Mouse (Mus musculus) megakaryocyte, embryonic 14.5 days (primary cell): ENCODE data around the gene Col16a1. TPM values are rescaled to one million over a fixed set of nuclear protein-coding genes. Genes with fewer than 3 reads are reported as not detected.

ENCODE experiments used
- H3K27me3 ChIP-seq: replicated peaks from 2 replicates; pipeline ENCODE3; 2012; ENCODE audit warnings: inconsistent platforms
- H3K36me3 ChIP-seq: replicated peaks from 2 replicates; pipeline ENCODE3; 2012; ENCODE audit warnings: low read length, inconsistent platforms, mixed read lengths
- H3K4me1 ChIP-seq: 2 replicates; pipeline ENCODE4 v1.6.1; 2012; ENCODE audit warnings: inconsistent platforms
- H3K4me3 ChIP-seq: replicated peaks from 2 replicates; pipeline ENCODE3; 2012; ENCODE audit warnings: moderate library complexity, mild to moderate bottlenecking, inconsistent platforms
- H3K9me3 ChIP-seq: 2 replicates; pipeline ENCODE4 v1.6.1; 2012; ENCODE audit warnings: inconsistent platforms
- FLI1 ChIP-seq: IDR thresholded peaks from 2 replicates; pipeline ENCODE4 v1.6.1; 2012; ENCODE audit warnings: low read length, inconsistent platforms, mixed read lengths
- GATA1 ChIP-seq: IDR thresholded peaks from 3 replicates; pipeline ENCODE4 v1.6.1; 2012; ENCODE audit warnings: mixed read lengths, low read length, inconsistent platforms, borderline replicate concordance
- polyA plus RNA-seq: library from polyadenylated mRNA; stranded (reverse); fragments of >175 nt; gene quantifications from 2 replicates; pipeline ENCODE4 v1.2.3, GENCODE M21; 2012; ENCODE audit warnings: low replicate concordance; ENCODE audit not compliant: insufficient read depth

The Col16a1 gene
- polyA plus RNA-seq, 1 experiment = 5.1 TPM

- TF ChIP-seq FLI1 (no peak), GATA1 (no peak)
- Histone ChIP-seq H3K36me3 (peaks cover 89% of the 10 kb centered on the region), H3K9me3 (no peaks in the 10 kb centered on the region)
These were observed 75.4 kb downstream of the Col16a1 start for GRCm38 (mm10) chr4:130123020-130123419.

GRCm38 (mm10) chr4:130124110-130124509, 76.5 kb downstream of the Col16a1 start:
- Histone ChIP-seq H3K9me3 (no peaks in the 10 kb centered on the region), H3K4me1 (peaks cover 49% of the 10 kb centered on the region), H3K4me3 (no peak overlapping the region), H3K36me3 (peaks cover 94% of the 10 kb centered on the region), H3K27me3 (no peaks in the 10 kb centered on the region)
- no peak for TF ChIP-seq GATA1

More at GRCm38 (mm10) chr4:130123020-130123419, 75.4 kb downstream of the Col16a1 start:
- H3K27me3 ChIP-seq = no peaks in the 10 kb centered on the region
- peaks cover 49% of the 10 kb centered on the region for H3K4me1 ChIP-seq
- H3K4me3 ChIP-seq = no peak overlapping the region

DNA sequence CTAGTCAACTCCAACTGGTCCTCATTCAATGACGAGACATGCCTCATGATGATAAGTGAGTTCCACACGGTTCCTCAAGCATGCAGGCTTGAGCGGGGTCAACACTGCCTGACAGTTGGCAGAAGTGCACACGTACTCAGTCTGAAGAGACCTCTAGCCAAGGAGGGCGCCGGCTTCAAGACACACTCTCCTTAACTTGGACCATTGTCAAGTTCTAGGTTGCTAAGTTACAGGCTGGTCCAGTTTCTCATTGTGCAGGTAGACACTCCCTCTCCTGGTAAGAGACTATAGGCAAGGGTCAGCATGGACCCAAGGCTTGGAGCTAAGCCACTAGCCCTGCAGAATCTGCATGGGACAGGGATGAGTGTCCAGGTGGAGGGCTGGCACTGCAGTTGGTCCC, 77.5 kb downstream of the Col16a1 start:
- Histone ChIP-seq H3K4me1 (peaks cover 50% of the 10 kb centered on the region), H3K27me3 (peaks cover under 1% of the 10 kb centered on the region), H3K36me3 (peaks cover 95% of the 10 kb centered on the region), H3K9me3 (no peaks in the 10 kb centered on the region), H3K4me3 (no peak overlapping the region)
- TF ChIP-seq FLI1 (no peak), GATA1 (no peak)

DNA sequence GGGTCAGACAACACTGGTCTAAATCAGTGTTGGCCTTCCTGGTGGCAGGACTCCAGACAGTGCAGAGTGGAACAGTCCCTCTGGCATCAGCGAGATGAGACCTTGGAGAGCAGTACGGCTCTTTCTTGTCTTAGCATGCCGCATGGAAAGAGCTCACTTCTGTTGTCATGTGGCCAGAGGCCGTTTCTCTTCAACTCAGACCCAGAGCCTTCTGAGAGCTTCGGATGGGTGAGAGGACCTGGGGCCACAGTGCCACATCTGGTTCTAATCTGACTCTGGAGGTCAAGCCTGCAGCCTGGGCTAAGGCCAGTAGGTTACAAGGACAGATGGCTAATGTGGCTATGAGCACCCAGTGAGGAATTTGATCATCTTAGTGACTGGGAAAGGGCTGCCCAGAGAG, 78.3 kb downstream of the Col16a1 start:
- H3K9me3 ChIP-seq = no peaks in the 10 kb centered on the region
- peaks cover 87% of the 10 kb centered on the region for H3K36me3 ChIP-seq
- peaks cover 47% of the 10 kb centered on the region for H3K4me1 ChIP-seq
- no peak overlapping the region for H3K4me3 ChIP-seq
- TF ChIP-seq GATA1 (no peak), FLI1 (no peak)
- peaks cover 9% of the 10 kb centered on the region for H3K27me3 ChIP-seq

GRCm38 (mm10) chr4:130128907-130129306, 81.3 kb downstream of the Col16a1 start:
- H3K4me1 ChIP-seq = peaks cover 37% of the 10 kb centered on the region

DNA sequence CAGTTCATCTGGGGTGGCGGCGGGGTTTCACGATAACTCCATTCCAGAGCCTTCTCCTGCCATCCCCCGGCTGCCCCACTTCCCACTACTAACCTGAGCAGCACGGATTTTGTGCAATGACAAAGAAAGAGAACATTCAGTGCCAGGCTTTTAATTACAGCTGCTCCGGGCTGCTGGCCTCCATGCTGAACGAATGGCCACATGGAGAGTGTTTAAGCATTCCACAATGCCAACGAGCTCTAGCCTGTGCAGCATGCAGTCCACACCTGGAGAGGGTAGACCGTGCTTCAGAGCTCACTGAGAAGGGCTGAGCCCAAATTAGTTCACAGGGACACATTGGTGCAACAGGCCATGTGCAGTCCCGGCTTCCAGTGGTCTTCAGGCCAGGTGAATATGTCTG, 82.4 kb downstream of the Col16a1 start:
- H3K9me3 ChIP-seq = no peaks in the 10 kb centered on the region
- peaks cover 46% of the 10 kb centered on the region for H3K36me3 ChIP-seq
- peaks cover 42% of the 10 kb centered on the region for H3K4me1 ChIP-seq
- TF ChIP-seq FLI1 (no peak), GATA1 (no peak)
- no peak overlapping the region for H3K4me3 ChIP-seq
- H3K27me3 ChIP-seq = peaks cover 46% of the 10 kb centered on the region

More at GRCm38 (mm10) chr4:130128907-130129306, 81.3 kb downstream of the Col16a1 start:
- TF ChIP-seq GATA1 (no peak), FLI1 (no peak)
- Histone ChIP-seq H3K36me3 (peaks cover 57% of the 10 kb centered on the region), H3K27me3 (peaks cover 35% of the 10 kb centered on the region), H3K9me3 (no peaks in the 10 kb centered on the region), H3K4me3 (no peak overlapping the region)

DNA sequence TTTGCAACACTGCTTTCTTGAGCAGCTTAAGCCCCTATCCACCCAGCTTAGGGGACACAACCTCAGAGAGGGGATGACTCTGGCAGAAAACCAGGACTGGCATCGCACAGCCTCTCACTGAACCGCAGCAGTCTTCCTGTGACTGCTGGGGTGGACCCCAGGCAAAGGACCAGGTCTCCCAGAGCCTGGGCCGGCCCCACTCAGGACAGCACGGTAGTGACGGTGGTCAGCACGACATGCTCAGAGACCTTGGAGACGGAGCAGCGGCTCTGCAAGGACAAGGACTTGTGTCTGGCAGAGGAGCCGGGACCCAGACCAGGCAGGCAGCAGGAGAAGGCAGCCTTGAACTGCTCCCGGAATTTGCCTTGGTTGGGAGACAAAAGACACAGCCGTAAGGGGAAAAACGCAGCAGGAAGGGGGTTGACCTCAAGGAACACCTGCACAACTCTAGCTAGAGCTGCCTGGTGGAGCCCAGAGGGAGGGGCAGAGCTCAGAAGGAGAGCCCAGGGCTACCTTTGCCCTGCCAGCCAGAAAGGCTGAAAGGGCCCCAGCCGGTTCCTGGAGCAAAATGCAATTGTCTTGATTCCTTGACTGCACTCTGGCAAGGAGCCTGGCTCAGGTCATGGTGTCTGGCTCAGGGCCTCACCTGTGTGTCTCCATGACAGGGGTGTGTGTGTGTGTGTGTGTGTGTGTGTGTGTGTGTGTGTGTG, 83.2 kb downstream of the Col16a1 start:
- TF ChIP-seq FLI1 (no peak), GATA1 (no peak)
- Histone ChIP-seq H3K4me3 (no peak overlapping the region), H3K27me3 (peaks cover 53% of the 10 kb centered on the region), H3K4me1 (peaks cover 42% of the 10 kb centered on the region), H3K9me3 (no peaks in the 10 kb centered on the region), H3K36me3 (peaks cover 39% of the 10 kb centered on the region)

DNA sequence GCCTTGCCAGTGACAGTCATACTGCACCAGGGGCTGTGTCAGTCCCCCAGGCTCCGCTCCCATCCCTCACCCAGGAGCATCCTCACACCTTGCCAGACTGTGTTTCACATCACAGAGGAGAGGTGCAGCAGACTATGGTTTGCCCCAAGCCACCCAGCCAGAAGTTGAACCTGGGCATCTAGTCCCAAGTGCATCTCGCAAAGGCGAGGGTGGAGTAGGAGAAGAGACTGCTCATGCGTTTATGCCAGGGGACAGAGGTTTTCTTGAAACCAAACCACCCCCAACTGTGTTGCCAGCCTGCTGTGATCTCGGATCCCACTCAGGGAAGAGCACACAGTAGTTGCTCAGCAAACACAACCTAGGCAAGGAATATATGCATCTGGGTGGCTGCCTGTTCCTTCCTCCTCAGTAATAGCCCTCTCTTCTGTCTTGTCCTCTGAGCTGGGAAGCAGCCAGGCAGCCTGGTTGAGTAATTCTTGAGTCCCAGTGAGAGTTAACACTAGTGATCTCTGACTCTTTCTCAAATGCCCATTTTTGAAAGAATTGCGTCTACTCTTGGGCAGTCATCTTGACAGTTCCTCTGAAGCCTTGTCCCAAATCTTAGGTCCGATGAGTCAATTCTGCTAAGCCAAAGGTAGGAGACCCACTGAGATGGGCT, 83.9 kb downstream of the Col16a1 start:
- no peak for TF ChIP-seq GATA1
- TF ChIP-seq FLI1 = no peak
- H3K27me3 ChIP-seq = peaks cover 59% of the 10 kb centered on the region
- no peaks in the 10 kb centered on the region for H3K9me3 ChIP-seq
- no peak overlapping the region for H3K4me3 ChIP-seq
- peaks cover 31% of the 10 kb centered on the region for H3K36me3 ChIP-seq
- peaks cover 41% of the 10 kb centered on the region for H3K4me1 ChIP-seq

DNA sequence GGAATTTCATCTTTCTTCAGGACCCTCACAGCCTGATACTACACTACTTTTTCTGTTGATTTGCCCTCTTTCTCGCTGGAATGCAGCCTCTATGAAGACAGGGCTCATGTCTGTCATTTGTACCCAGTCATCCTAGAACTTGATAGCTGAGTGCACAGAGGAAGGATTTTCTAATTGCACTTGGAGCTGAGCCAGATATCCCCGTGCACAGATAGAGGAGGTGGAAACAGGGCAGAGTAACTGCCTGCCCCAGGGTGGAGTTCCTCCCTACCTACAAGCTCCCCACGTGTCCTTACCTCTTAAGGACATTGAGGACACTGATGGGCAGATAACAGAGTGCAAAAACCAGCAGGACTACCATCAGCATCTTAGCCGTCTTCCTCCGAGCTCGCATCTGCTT, 85.8 kb downstream of the Col16a1 start:
- H3K4me3 ChIP-seq = no peak overlapping the region
- H3K4me1 ChIP-seq = peaks cover 43% of the 10 kb centered on the region
- peaks cover 77% of the 10 kb centered on the region for H3K27me3 ChIP-seq
- no peaks in the 10 kb centered on the region for H3K9me3 ChIP-seq
- H3K36me3 ChIP-seq = peaks cover 12% of the 10 kb centered on the region
- TF ChIP-seq GATA1 (no peak), FLI1 (no peak)

- H3K27me3 ChIP-seq = peaks cover 97% of the 10 kb centered on the region
- TF ChIP-seq FLI1 (no peak), GATA1 (no peak)
- H3K36me3 ChIP-seq = no peaks in the 10 kb centered on the region
- peaks cover 35% of the 10 kb centered on the region for H3K4me1 ChIP-seq
- peak overlapping the region; percentile 80 for H3K4me3 ChIP-seq
- no peaks in the 10 kb centered on the region for H3K9me3 ChIP-seq
These were observed 91.0 kb downstream of the Col16a1 start for GRCm38 (mm10) chr4:130138441-130139213.
